Mouse (Mus musculus) retina, embryonic 14.5 days (tissue): ENCODE measurements around the gene Gm45618.
A peak's percentile ranks its signal among the peaks of the same experiment; 100 is the strongest.
"Not testable (repeated sequence)": the region's sequence is repeated elsewhere in the genome, so short reads cannot be mapped to it uniquely, and the experiment has no call there.

Experiments
- DNase-seq: peaks from one replicate; pipeline ENCODE4 v3.0.0-alpha.2; 2015; ENCODE audit warnings: low spot score

The Gm45618 gene

GRCm38 (mm10) chr7:142120629-142121028 is at the start of gene Gm45618:
Gene Gm45618 (minus strand): TSS chr7:142120729.
- not testable (repeated sequence) for DNase-seq

GRCm38 (mm10) chr7:142169836-142170235 is 49.3 kb upstream of the Gm45618 start:
- peak; percentile 69 for DNase-seq

GRCm38 (mm10) chr7:142165639-142166038 is 45.1 kb upstream of the Gm45618 start, which contains the start of gene Gm4553:
Gene Gm4553 (minus strand): TSS chr7:142165739.
- not testable (repeated sequence) for DNase-seq

GRCm38 (mm10) chr7:142159366-142159765 is 38.8 kb upstream of the Gm45618 start:
- DNase-seq, result no peak

GRCm38 (mm10) chr7:142157013-142157412 is 36.5 kb upstream of the Gm45618 start, which contains the start of gene Gm29735:
Gene Gm29735 (minus strand): TSS chr7:142157113.
- DNase-seq, result not testable (repeated sequence)

- no peak for DNase-seq
Measured at GRCm38 (mm10) chr7:142155308-142155707, 34.8 kb upstream of the Gm45618 start.

- no peak for DNase-seq
Measured at GRCm38 (mm10) chr7:142152191-142152590, 31.7 kb upstream of the Gm45618 start.

- no peak for DNase-seq
Measured at GRCm38 (mm10) chr7:142148633-142149032, 28.1 kb upstream of the Gm45618 start.

- peak; percentile 84 for DNase-seq
Measured at GRCm38 (mm10) chr7:142146033-142146432, 25.5 kb upstream of the Gm45618 start.

GRCm38 (mm10) chr7:142145413-142145940 is 24.9 kb upstream of the Gm45618 start:
- DNase-seq, result no peak

- no peak for DNase-seq
Measured at GRCm38 (mm10) chr7:142144507-142144906, 24.0 kb upstream of the Gm45618 start, which contains the start of gene Gm45337. Gene Gm45337 (minus strand): TSS chr7:142144607.

- DNase-seq, result not testable (repeated sequence)
Measured at GRCm38 (mm10) chr7:142143506-142144010, 23.0 kb upstream of the Gm45618 start.

- DNase-seq, result no peak
Measured at GRCm38 (mm10) chr7:142140696-142141095, 20.2 kb upstream of the Gm45618 start.

GRCm38 (mm10) chr7:142135934-142136333 is 15.4 kb upstream of the Gm45618 start, which contains the start of gene Gm39115:
Gene Gm39115 (minus strand): TSS chr7:142136034.
- DNase-seq, result not testable (repeated sequence)

GRCm38 (mm10) chr7:142134206-142134995 is 13.9 kb upstream of the Gm45618 start:
- DNase-seq, result peak; percentile 54

- DNase-seq, result no peak
Measured at GRCm38 (mm10) chr7:142128843-142129242, 8.3 kb upstream of the Gm45618 start.

GRCm38 (mm10) chr7:142119632-142120031 is 897 bp downstream of the Gm45618 start:
- DNase-seq, result peak; percentile 44

- DNase-seq, result no peak
Measured at GRCm38 (mm10) chr7:142104747-142105146, 15.8 kb downstream of the Gm45618 start.

- peak; percentile 92 for DNase-seq
Measured at GRCm38 (mm10) chr7:142097776-142098175, 22.8 kb downstream of the Gm45618 start.

- DNase-seq, result no peak
Measured at GRCm38 (mm10) chr7:142096701-142097100, 23.8 kb downstream of the Gm45618 start.

- DNase-seq, result peak; percentile 96
Measured at GRCm38 (mm10) chr7:142095183-142095931, 25.2 kb downstream of the Gm45618 start, which contains the start of gene Dusp8. Gene Dusp8 (minus strand): TSS chr7:142095843.
